Mouse (Mus musculus) intestine, postnatal 0 days (tissue): Measurements from ENCODE around the gene Arih1. TPM values are rescaled to one million over a fixed set of nuclear protein-coding genes. Genes with fewer than 3 reads are reported as not detected.

Source experiments
- ATAC-seq: fragments of 200-750 bp; cut with Nextera tagmentation; 2 replicates; pipeline ENCODE4 v1.8.0; 2017; ENCODE audit warnings: mild to moderate bottlenecking, moderate TSS enrichment, moderate library complexity
- H3K27ac ChIP-seq: fragments of 300-500 bp; sonication (generic); 2 replicates; pipeline ENCODE4 v1.5.1; 2014; ENCODE audit warnings: mild to moderate bottlenecking, low read depth, low read length, moderate library complexity
- H3K27me3 ChIP-seq: fragments of 300-500 bp; sonication (generic); replicated peaks from 2 replicates; pipeline ENCODE4 v1.6.1; 2014; ENCODE audit warnings: low read length, mixed read lengths; ENCODE audit not compliant: control insufficient read depth, insufficient read depth
- H3K36me3 ChIP-seq: fragments of 300-500 bp; sonication (generic); 2 replicates; pipeline ENCODE4 v1.6.1; 2014; ENCODE audit warnings: mild to moderate bottlenecking, moderate library complexity; ENCODE audit not compliant: control insufficient read depth, insufficient read depth
- H3K4me1 ChIP-seq: fragments of 300-500 bp; sonication (generic); replicated peaks from 2 replicates; pipeline ENCODE4 v1.6.1; 2014; ENCODE audit warnings: antibody characterized with exemption, low read length, mixed read lengths; ENCODE audit not compliant: control insufficient read depth, insufficient read depth
- H3K4me2 ChIP-seq: fragments of 300-500 bp; sonication (generic); replicated peaks from 2 replicates; pipeline ENCODE4 v1.6.1; 2014; ENCODE audit warnings: low read depth, mild to moderate bottlenecking, moderate library complexity
- H3K4me3 ChIP-seq: fragments of 300-500 bp; sonication (generic); 2 replicates; pipeline ENCODE4 v1.5.1; 2014; ENCODE audit warnings: low read depth, low read length
- H3K9ac ChIP-seq: fragments of 300-500 bp; sonication (generic); 2 replicates; pipeline ENCODE4 v1.6.1; 2014; ENCODE audit warnings: mild to moderate bottlenecking, low read depth, low read length
- H3K9me3 ChIP-seq: fragments of 300-500 bp; sonication (generic); 2 replicates; pipeline ENCODE4 v1.6.1; 2016; ENCODE audit warnings: mixed run types; ENCODE audit not compliant: control insufficient read depth
- CTCF ChIP-seq: sonication (generic); IDR thresholded peaks from 2 replicates; pipeline ENCODE4 v1.5.1; 2016; ENCODE audit warnings: low read depth, mild to moderate bottlenecking, control low read depth, antibody characterized with exemption, moderate library complexity
- WGBS: fragments of 180-500 bp; shearing (Covaris S2); extraction: QIAGEN DNeasy Blood & Tissue Kit; methylation state at CpG from one replicate; pipeline ENCODE4 v1.1.7; 2014; 5-methylcytosine and 5-hydroxymethylcytosine counted together
- polyA plus RNA-seq: library from polyadenylated mRNA; unstranded; fragments of >200 nt; fragmentation: Nextera tagmentation; extraction: Ambion mirVana; gene quantifications from 2 replicates; pipeline ENCODE4 v1.2.1, GENCODE M21; 2015

Gene Arih1
- polyA plus RNA-seq, 1 experiment from 2014 or later, result 7.2 TPM

GRCm38 (mm10) chr9:59455404-59456068, 30.9 kb downstream of the Arih1 start:
- 46% methylated on average over 3 of the region's 3 CpGs for WGBS
- Histone ChIP-seq H3K4me1 (no peaks in the 10 kb centered on the region), H3K4me3 (no peak overlapping the region), H3K9me3 (no peaks in the 10 kb centered on the region), H3K27me3 (no peaks in the 10 kb centered on the region), H3K9ac (no peak overlapping the region), H3K27ac (no peak overlapping the region), H3K36me3 (no peaks in the 10 kb centered on the region), H3K4me2 (no peak overlapping the region)
- ATAC-seq, result no peak
- no peak for TF ChIP-seq CTCF

GRCm38 (mm10) chr9:59433729-59434128, 52.7 kb downstream of the Arih1 start:
- WGBS, result 84% methylated on average over 1 of the region's 1 CpGs
- Histone ChIP-seq H3K4me3 (no peak overlapping the region), H3K4me1 (no peaks in the 10 kb centered on the region), H3K4me2 (no peak overlapping the region), H3K9me3 (no peaks in the 10 kb centered on the region), H3K27ac (no peak overlapping the region), H3K27me3 (no peaks in the 10 kb centered on the region), H3K9ac (no peak overlapping the region), H3K36me3 (no peaks in the 10 kb centered on the region; the same call in 1 of the 2 replicates)
- no peak for TF ChIP-seq CTCF
- ATAC-seq, result no peak

DNA sequence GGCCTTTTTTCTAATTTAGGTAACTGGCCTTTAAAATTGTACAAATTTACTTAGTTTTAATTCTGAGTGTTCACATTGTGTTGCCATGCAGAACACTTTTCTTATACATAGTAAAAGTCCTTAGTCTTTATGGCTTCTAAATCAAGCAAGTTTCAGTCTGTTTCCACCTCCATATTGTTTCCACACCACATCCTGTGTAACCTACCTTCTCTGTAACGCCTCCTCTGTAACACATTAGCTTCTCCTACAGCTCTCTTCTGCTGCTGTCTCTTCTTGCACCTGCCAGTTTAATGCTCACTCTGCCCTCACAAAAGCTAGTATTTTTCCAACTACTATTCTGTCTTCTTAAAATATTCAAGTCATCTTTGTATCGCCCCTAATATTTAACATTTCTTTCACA, 54.8 kb downstream of the Arih1 start:
- no peaks in the 10 kb centered on the region; the same call in 1 of the 2 replicates for H3K36me3 ChIP-seq
- TF ChIP-seq CTCF, result no peak
- 93% methylated on average over 2 of the region's 2 CpGs for WGBS
- H3K4me3 ChIP-seq, result no peak overlapping the region
- H3K4me1 ChIP-seq, result no peaks in the 10 kb centered on the region
- no peaks in the 10 kb centered on the region for H3K27me3 ChIP-seq
- H3K4me2 ChIP-seq, result no peak overlapping the region
- no peaks in the 10 kb centered on the region for H3K9me3 ChIP-seq
- ATAC-seq, result no peak
- no peak overlapping the region for H3K9ac ChIP-seq
- H3K27ac ChIP-seq, result no peak overlapping the region

GRCm38 (mm10) chr9:59420487-59420886, 65.9 kb downstream of the Arih1 start:
- Histone ChIP-seq H3K9me3 (no peaks in the 10 kb centered on the region), H3K27me3 (no peaks in the 10 kb centered on the region), H3K4me3 (no peak overlapping the region), H3K9ac (no peak overlapping the region), H3K27ac (no peak overlapping the region), H3K4me2 (no peak overlapping the region), H3K4me1 (no peaks in the 10 kb centered on the region), H3K36me3 (no peaks in the 10 kb centered on the region)
- no peak for TF ChIP-seq CTCF
- WGBS, result 77% methylated on average over 6 of the region's 6 CpGs
- no peak for ATAC-seq

DNA sequence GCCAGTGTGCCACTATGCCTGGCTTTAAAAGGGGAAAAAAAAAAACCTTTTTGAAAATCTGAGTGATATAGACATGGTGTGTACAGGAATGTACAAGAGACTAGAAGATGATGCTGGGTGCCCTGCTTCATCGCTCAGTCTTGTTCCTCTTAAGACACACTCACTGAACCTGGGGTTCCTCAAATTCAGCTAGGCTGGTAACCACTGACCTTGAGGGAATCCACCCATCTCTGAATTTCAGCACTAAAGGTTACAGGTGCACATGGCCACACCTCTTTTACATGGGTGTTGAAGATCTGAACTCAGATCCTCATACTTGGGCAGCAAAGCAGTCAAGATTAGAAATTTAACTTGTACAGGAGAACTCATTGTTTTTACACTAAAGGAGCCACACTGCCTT, 79.1 kb downstream of the Arih1 start:
- no peak for ATAC-seq
- no peak overlapping the region for H3K9ac ChIP-seq
- no peak overlapping the region for H3K4me2 ChIP-seq
- peaks cover 34% of the 10 kb centered on the region for H3K36me3 ChIP-seq
- no peak overlapping the region for H3K4me3 ChIP-seq
- no peaks in the 10 kb centered on the region for H3K4me1 ChIP-seq
- 98% methylated on average over 1 of the region's 1 CpGs for WGBS
- TF ChIP-seq CTCF, result no peak
- H3K27ac ChIP-seq, result no peak overlapping the region
- no peaks in the 10 kb centered on the region for H3K9me3 ChIP-seq
- no peaks in the 10 kb centered on the region for H3K27me3 ChIP-seq

GRCm38 (mm10) chr9:59389086-59389485, 97.3 kb downstream of the Arih1 start:
- H3K36me3 ChIP-seq, result peaks cover 36% of the 10 kb centered on the region
- no peaks in the 10 kb centered on the region for H3K27me3 ChIP-seq
- no peak overlapping the region for H3K27ac ChIP-seq
- no peak for TF ChIP-seq CTCF
- no peaks in the 10 kb centered on the region for H3K9me3 ChIP-seq
- no peak overlapping the region for H3K4me3 ChIP-seq
- H3K4me1 ChIP-seq, result no peaks in the 10 kb centered on the region
- H3K4me2 ChIP-seq, result no peak overlapping the region
- 81% methylated on average over 4 of the region's 4 CpGs for WGBS
- H3K9ac ChIP-seq, result no peak overlapping the region
- ATAC-seq, result no peak
